Mouse (Mus musculus) cortical plate, adult 2 months (tissue): Measurements from ENCODE around the gene Uqcrfs1.

Experiments
- CTCF ChIP-seq: fragments of 200-500 bp; IDR thresholded peaks from 2 replicates; pipeline ENCODE4 v1.5.1; 2011; ENCODE audit warnings: mild to moderate bottlenecking, control low read depth, low read length; ENCODE audit not compliant: insufficient read depth; ENCODE audit errors: extremely low read depth
- POLR2A ChIP-seq: fragments of 200-500 bp; IDR thresholded peaks from 2 replicates; pipeline ENCODE4 v1.6.1; 2011; ENCODE audit warnings: mild to moderate bottlenecking, low read length, control low read depth; ENCODE audit not compliant: insufficient read depth; ENCODE audit errors: extremely low read depth

GRCm38 (mm10) chr13:30585786-30586185, 40.6 kb upstream of the Uqcrfs1 start:
- no peak for TF ChIP-seq POLR2A
- no peak for TF ChIP-seq CTCF
